In genomic region chr4:24219074-24219497, GRCm38 (mm10) we compare ENCODE assay signal across 20 mouse cellular contexts.
DNase-seq lines count a peak whose midpoint lies in the region; ATAC-seq and TF ChIP-seq lines count a peak whose summit lies in the region.
"Had no signal": no experiment of that assay in that cellular context is flagged by ENCODE, and none has a peak within 500 bp of the region (broad histone marks: within the 10 kb centered on the region; RNA-seq: fewer than 3 reads in every experiment).

No protein-coding gene starts in this region.

- DNase-seq in embryonic facial prominence, embryonic 11.5 days (ENCODE audit: low spot score): no peak
- no peak for DNase-seq in embryonic facial prominence, embryonic 10.5 days (ENCODE audit: low spot score)
- DNase-seq in forebrain, embryonic 14.5 days (ENCODE audit: low spot score): peak; percentile 85
- no peak for DNase-seq in layer of hippocampus, adult 2 months (ENCODE audit: low spot score in 2 of 2)
- no peak for DNase-seq in ovary, postnatal 14 days (ENCODE audit: low spot score)
- no peak for DNase-seq in adrenal gland, adult 18-20 months (ENCODE audit: low spot score in 2 of 2)
- DNase-seq: cerebellum, postnatal 10 days; heart, postnatal 4 days; kidney, adult 11 months; lung, embryonic 14.5 days had no signal

- H3K27me3 ChIP-seq in embryonic facial prominence, embryonic 11.5 days (ENCODE audit: control insufficient read depth, insufficient read depth, low read length): no peaks in the 10 kb centered on the region
- H3K27me3 ChIP-seq in embryonic facial prominence, embryonic 10.5 days (replicated peaks; ENCODE audit: low read depth, poor library complexity, severe bottlenecking): no peaks in the 10 kb centered on the region
- no peaks in the 10 kb centered on the region for H3K27me3 ChIP-seq in forebrain, embryonic 14.5 days (replicated peaks; ENCODE audit: control insufficient read depth, insufficient read depth, low read length)
- no peaks in the 10 kb centered on the region for H3K27me3 ChIP-seq in midbrain, embryonic 12.5 days
- no peaks in the 10 kb centered on the region for H3K27me3 ChIP-seq in neural tube, embryonic 15.5 days (replicated peaks)
- H3K27me3 ChIP-seq: heart, embryonic 13.5 days had no signal

- H3K4me1 ChIP-seq in embryonic facial prominence, embryonic 11.5 days (ENCODE audit: control insufficient read depth, insufficient read depth, low read length): no peaks in the 10 kb centered on the region
- no peaks in the 10 kb centered on the region for H3K4me1 ChIP-seq in embryonic facial prominence, embryonic 10.5 days
- peaks cover 12% of the 10 kb centered on the region for H3K4me1 ChIP-seq in forebrain, embryonic 14.5 days (ENCODE audit: control insufficient read depth, insufficient read depth, low read length)
- H3K4me1 ChIP-seq in midbrain, embryonic 12.5 days: peaks cover 21% of the 10 kb centered on the region
- 0 out of 2 replicates have a peak, but pooled peaks cover 4% of the 10 kb centered on the region for H3K4me1 ChIP-seq in neural tube, embryonic 15.5 days
- H3K4me1 ChIP-seq: heart, embryonic 13.5 days; limb, embryonic 10.5 days had no signal

- H3K4me2 ChIP-seq in embryonic facial prominence, embryonic 11.5 days (ENCODE audit: low read depth, low read length): no peak overlapping the region
- no peak overlapping the region; the same call in 1 of the 2 replicates for H3K4me2 ChIP-seq in forebrain, embryonic 14.5 days (ENCODE audit: low read length)
- H3K4me2 ChIP-seq in midbrain, embryonic 12.5 days (replicated peaks): no peak overlapping the region
- H3K4me2 ChIP-seq in neural tube, embryonic 15.5 days: no peak overlapping the region
- H3K4me2 ChIP-seq: heart, embryonic 13.5 days; liver, embryonic 11.5 days; lung, embryonic 14.5 days had no signal

- H3K9me3 ChIP-seq in embryonic facial prominence, embryonic 11.5 days (replicated peaks; ENCODE audit: control insufficient read depth, low read length): no peaks in the 10 kb centered on the region
- H3K9me3 ChIP-seq in embryonic facial prominence, embryonic 10.5 days: no peaks in the 10 kb centered on the region
- no peaks in the 10 kb centered on the region for H3K9me3 ChIP-seq in forebrain, embryonic 14.5 days (replicated peaks; ENCODE audit: control insufficient read depth, low read length)
- H3K9me3 ChIP-seq in midbrain, embryonic 12.5 days: no peaks in the 10 kb centered on the region
- no peaks in the 10 kb centered on the region for H3K9me3 ChIP-seq in neural tube, embryonic 15.5 days (replicated peaks)
- H3K9me3 ChIP-seq: G1E; heart, embryonic 13.5 days; limb, embryonic 10.5 days had no signal

- no peak overlapping the region for H3K27ac ChIP-seq in embryonic facial prominence, embryonic 11.5 days (replicated peaks; ENCODE audit: low read depth, low read length)
- H3K27ac ChIP-seq in embryonic facial prominence, embryonic 10.5 days (replicated peaks): no peak overlapping the region
- H3K27ac ChIP-seq in forebrain, embryonic 14.5 days (ENCODE audit: low read depth, low read length): peak overlapping the region; percentile 80
- H3K27ac ChIP-seq in midbrain, embryonic 12.5 days (replicated peaks): peak overlapping the region; percentile 15; the same call in 1 of the 2 replicates
- no peak overlapping the region for H3K27ac ChIP-seq in neural tube, embryonic 15.5 days (replicated peaks)
- no peak overlapping the region for H3K27ac ChIP-seq in layer of hippocampus, adult 2 months
- H3K27ac ChIP-seq: heart, embryonic 13.5 days; kidney, postnatal 0 days; limb, embryonic 10.5 days; macrophage; stomach, postnatal 0 days had no signal

- WGBS in embryonic facial prominence, embryonic 11.5 days: 67% methylated on average over 4 of the region's 4 CpGs
- WGBS in embryonic facial prominence, embryonic 10.5 days: 71% methylated on average over 4 of the region's 4 CpGs
- 8% methylated on average over 4 of the region's 4 CpGs for WGBS in forebrain, embryonic 14.5 days
- WGBS in midbrain, embryonic 12.5 days: 32% methylated on average over 4 of the region's 4 CpGs
- 35% methylated on average over 4 of the region's 4 CpGs for WGBS in neural tube, embryonic 15.5 days

- 0 out of 2 replicates have a peak, but pooled peaks have one; percentile 39 for ATAC-seq in embryonic facial prominence, embryonic 11.5 days (replicated peaks; ENCODE audit: insufficient number of reproducible peaks, low FRiP score, low TSS enrichment, low read depth)
- ATAC-seq in forebrain, embryonic 14.5 days: peak; percentile 82
- peak; percentile 88 for ATAC-seq in midbrain, embryonic 12.5 days (ENCODE audit: low FRiP score, low read depth)
- peak; percentile 61; the same call in 1 of the 2 replicates for ATAC-seq in neural tube, embryonic 15.5 days (ENCODE audit: low FRiP score)
- ATAC-seq: CD4-positive, CD25-positive, alpha-beta regulatory T cell, adult 4 months had no signal

- TF ChIP-seq CTCF in layer of hippocampus, adult 2 months (conservative IDR thresholded peaks at IDR 0.05): no peak

- H3K36me3 ChIP-seq in embryonic facial prominence, embryonic 11.5 days (replicated peaks; ENCODE audit: control insufficient read depth, insufficient read depth, low read depth, low read length): no peaks in the 10 kb centered on the region
- H3K36me3 ChIP-seq in embryonic facial prominence, embryonic 10.5 days (replicated peaks): no peaks in the 10 kb centered on the region
- H3K36me3 ChIP-seq in forebrain, embryonic 14.5 days (ENCODE audit: control insufficient read depth, insufficient read depth, low read length): no peaks in the 10 kb centered on the region
- H3K36me3 ChIP-seq in midbrain, embryonic 12.5 days: no peaks in the 10 kb centered on the region
- H3K36me3 ChIP-seq in neural tube, embryonic 15.5 days: no peaks in the 10 kb centered on the region
- H3K36me3 ChIP-seq: G1E; heart, embryonic 13.5 days; limb, embryonic 10.5 days had no signal

- H3K4me3 ChIP-seq in embryonic facial prominence, embryonic 11.5 days (ENCODE audit: low read depth, low read length): no peak overlapping the region
- H3K4me3 ChIP-seq in embryonic facial prominence, embryonic 10.5 days: no peak overlapping the region
- H3K4me3 ChIP-seq in forebrain, embryonic 14.5 days (ENCODE audit: low read depth, low read length): no peak overlapping the region
- no peak overlapping the region for H3K4me3 ChIP-seq in midbrain, embryonic 12.5 days
- no peak overlapping the region for H3K4me3 ChIP-seq in neural tube, embryonic 15.5 days (replicated peaks)
- H3K4me3 ChIP-seq in layer of hippocampus, adult 2 months: no peak overlapping the region
- H3K4me3 ChIP-seq: heart, embryonic 13.5 days; limb, embryonic 10.5 days had no signal

- H3K9ac ChIP-seq in embryonic facial prominence, embryonic 11.5 days (replicated peaks; ENCODE audit: low read length): no peak overlapping the region
- no peak overlapping the region; the same call in 1 of the 2 replicates for H3K9ac ChIP-seq in forebrain, embryonic 14.5 days (ENCODE audit: low read length)
- H3K9ac ChIP-seq in midbrain, embryonic 12.5 days (replicated peaks): no peak overlapping the region
- H3K9ac ChIP-seq in neural tube, embryonic 15.5 days (replicated peaks): no peak overlapping the region
- H3K9ac ChIP-seq: heart, embryonic 13.5 days; lung, embryonic 14.5 days had no signal

Comparison
In these comparisons a context has a peak if more than half of its experiments do, and no peak if none do; other contexts are left out.
1. H3K27ac ChIP-seq: peak in forebrain, embryonic 14.5 days (single experiment) and midbrain, embryonic 12.5 days (single experiment); none in embryonic facial prominence, embryonic 11.5 days (single experiment), embryonic facial prominence, embryonic 10.5 days (single experiment), neural tube, embryonic 15.5 days (single experiment) and layer of hippocampus, adult 2 months (single experiment).
2. Peak in every context shown above with its lines, with median percentiles within 50 percentile points of each other: ATAC-seq.